Mouse (Mus musculus): Measurements from ENCODE around the gene Bmp2k. TPM values are rescaled to one million over a fixed set of nuclear protein-coding genes. Genes with fewer than 3 reads are reported as not detected.

Bmp2k gene
- polyA plus RNA-seq, 1 experiment from 2014 or later = 8.3 TPM

- H3K9me3 ChIP-seq (ENCODE audit: control insufficient read depth, low read length) = no peaks in the 10 kb centered on the region
- 88% methylated on average over 10 of the region's 10 CpGs for WGBS
- H3K9ac ChIP-seq (ENCODE audit: low read length) = no peak overlapping the region
- no peak overlapping the region for H3K4me3 ChIP-seq (ENCODE audit: control insufficient read depth in 1 of 2, insufficient read depth in 1 of 2, low read depth in 1 of 2, low read length in 2 of 2)
- H3K4me2 ChIP-seq (ENCODE audit: low read length) = no peak overlapping the region
- H3K27ac ChIP-seq (replicated peaks in 1 of 2; ENCODE audit: control insufficient read depth in 1 of 2, insufficient read depth in 1 of 2, low read depth in 2 of 2, low read length in 2 of 2) = no peak overlapping the region
- peaks cover 0 to 9% of the 10 kb centered on the region in 2 experiments; a peak in 1 of 4 replicates for H3K4me1 ChIP-seq (ENCODE audit: control insufficient read depth in 2 of 2, insufficient read depth in 2 of 2, low read length in 2 of 2)
- H3K27me3 ChIP-seq (ENCODE audit: control insufficient read depth, insufficient read depth, low read length) = no peaks in the 10 kb centered on the region
- H3K36me3 ChIP-seq (ENCODE audit: control insufficient read depth, insufficient read depth, low read length) = no peaks in the 10 kb centered on the region
- no peak for ATAC-seq (ENCODE audit: insufficient number of reproducible peaks, insufficient read depth, low FRiP score, low read depth)
Observed at GRCm38 (mm10) chr5:96954466-96955027, 42.9 kb upstream of the Bmp2k start.

- Histone ChIP-seq H3K27me3 (ENCODE audit: control insufficient read depth, insufficient read depth, low read length) (no peaks in the 10 kb centered on the region), H3K4me1 (ENCODE audit: control insufficient read depth in 2 of 2, insufficient read depth in 2 of 2, low read length in 2 of 2) (peaks cover 0 to 3% of the 10 kb centered on the region in 2 experiments; a peak in 1 of 4 replicates), H3K4me3 (ENCODE audit: control insufficient read depth in 1 of 2, insufficient read depth in 1 of 2, low read depth in 1 of 2, low read length in 2 of 2) (no peak overlapping the region), H3K27ac (replicated peaks in 1 of 2; ENCODE audit: control insufficient read depth in 1 of 2, insufficient read depth in 1 of 2, low read depth in 2 of 2, low read length in 2 of 2) (no peak overlapping the region), H3K36me3 (ENCODE audit: control insufficient read depth, insufficient read depth, low read length) (no peaks in the 10 kb centered on the region), H3K9ac (ENCODE audit: low read length) (no peak overlapping the region), H3K9me3 (ENCODE audit: control insufficient read depth, low read length) (no peaks in the 10 kb centered on the region), H3K4me2 (ENCODE audit: low read length) (no peak overlapping the region)
- 55% methylated on average over 3 of the region's 3 CpGs for WGBS
- ATAC-seq (ENCODE audit: insufficient number of reproducible peaks, insufficient read depth, low FRiP score, low read depth) = no peak
Observed at GRCm38 (mm10) chr5:96956926-96957325, 40.6 kb upstream of the Bmp2k start.

- H3K27ac ChIP-seq (replicated peaks in 1 of 2; ENCODE audit: control insufficient read depth in 1 of 2, insufficient read depth in 1 of 2, low read depth in 2 of 2, low read length in 2 of 2) = no peak overlapping the region
- H3K4me3 ChIP-seq (ENCODE audit: control insufficient read depth in 1 of 2, insufficient read depth in 1 of 2, low read depth in 1 of 2, low read length in 2 of 2) = no peak overlapping the region
- ATAC-seq (ENCODE audit: insufficient number of reproducible peaks, insufficient read depth, low FRiP score, low read depth) = no peak
- no peak overlapping the region for H3K4me2 ChIP-seq (ENCODE audit: low read length)
- peaks cover 3 to 5% of the 10 kb centered on the region in 2 experiments; a peak in 3 of 4 replicates for H3K4me1 ChIP-seq (ENCODE audit: control insufficient read depth in 2 of 2, insufficient read depth in 2 of 2, low read length in 2 of 2)
- no peaks in the 10 kb centered on the region for H3K27me3 ChIP-seq (ENCODE audit: control insufficient read depth, insufficient read depth, low read length)
- H3K36me3 ChIP-seq (ENCODE audit: control insufficient read depth, insufficient read depth, low read length) = no peaks in the 10 kb centered on the region
- 75% methylated on average over 5 of the region's 5 CpGs for WGBS
- no peak overlapping the region for H3K9ac ChIP-seq (ENCODE audit: low read length)
- no peaks in the 10 kb centered on the region for H3K9me3 ChIP-seq (ENCODE audit: control insufficient read depth, low read length)
Observed at GRCm38 (mm10) chr5:96961122-96961521, 36.4 kb upstream of the Bmp2k start.

GRCm38 (mm10) chr5:96961852-96962251 is 35.6 kb upstream of the Bmp2k start:
- Histone ChIP-seq H3K27me3 (ENCODE audit: control insufficient read depth, insufficient read depth, low read length) (no peaks in the 10 kb centered on the region), H3K9me3 (ENCODE audit: control insufficient read depth, low read length) (no peaks in the 10 kb centered on the region), H3K4me1 (ENCODE audit: control insufficient read depth in 2 of 2, insufficient read depth in 2 of 2, low read length in 2 of 2) (peaks cover 3 to 5% of the 10 kb centered on the region in 2 experiments; a peak in 3 of 4 replicates), H3K36me3 (ENCODE audit: control insufficient read depth, insufficient read depth, low read length) (no peaks in the 10 kb centered on the region), H3K9ac (ENCODE audit: low read length) (no peak overlapping the region), H3K27ac (replicated peaks in 1 of 2; ENCODE audit: control insufficient read depth in 1 of 2, insufficient read depth in 1 of 2, low read depth in 2 of 2, low read length in 2 of 2) (no peak overlapping the region), H3K4me2 (ENCODE audit: low read length) (no peak overlapping the region), H3K4me3 (ENCODE audit: control insufficient read depth in 1 of 2, insufficient read depth in 1 of 2, low read depth in 1 of 2, low read length in 2 of 2) (no peak overlapping the region)
- no peak for ATAC-seq (ENCODE audit: insufficient number of reproducible peaks, insufficient read depth, low FRiP score, low read depth)

GRCm38 (mm10) chr5:96962252-96962933 is 35.1 kb upstream of the Bmp2k start:
- H3K4me2 ChIP-seq (ENCODE audit: low read length) = no peak overlapping the region
- H3K9me3 ChIP-seq (ENCODE audit: control insufficient read depth, low read length) = no peaks in the 10 kb centered on the region
- no peak overlapping the region for H3K4me3 ChIP-seq (ENCODE audit: control insufficient read depth in 1 of 2, insufficient read depth in 1 of 2, low read depth in 1 of 2, low read length in 2 of 2)
- no peak overlapping the region for H3K9ac ChIP-seq (ENCODE audit: low read length)
- H3K27ac ChIP-seq (replicated peaks in 1 of 2; ENCODE audit: control insufficient read depth in 1 of 2, insufficient read depth in 1 of 2, low read depth in 2 of 2, low read length in 2 of 2) = no peak overlapping the region
- H3K36me3 ChIP-seq (ENCODE audit: control insufficient read depth, insufficient read depth, low read length) = no peaks in the 10 kb centered on the region
- 72% methylated on average over 8 of the region's 8 CpGs for WGBS
- H3K4me1 ChIP-seq (ENCODE audit: control insufficient read depth in 2 of 2, insufficient read depth in 2 of 2, low read length in 2 of 2) = peaks cover 3 to 5% of the 10 kb centered on the region in 2 experiments; a peak in 3 of 4 replicates
- H3K27me3 ChIP-seq (ENCODE audit: control insufficient read depth, insufficient read depth, low read length) = no peaks in the 10 kb centered on the region
- ATAC-seq (ENCODE audit: insufficient number of reproducible peaks, insufficient read depth, low FRiP score, low read depth) = no peak

GRCm38 (mm10) chr5:96962934-96963301 is 34.6 kb upstream of the Bmp2k start:
- Histone ChIP-seq H3K36me3 (ENCODE audit: control insufficient read depth, insufficient read depth, low read length) (no peaks in the 10 kb centered on the region), H3K4me1 (ENCODE audit: control insufficient read depth in 2 of 2, insufficient read depth in 2 of 2, low read length in 2 of 2) (peaks cover 3 to 5% of the 10 kb centered on the region in 2 experiments; a peak in 3 of 4 replicates), H3K4me3 (ENCODE audit: control insufficient read depth in 1 of 2, insufficient read depth in 1 of 2, low read depth in 1 of 2, low read length in 2 of 2) (no peak overlapping the region), H3K9ac (ENCODE audit: low read length) (no peak overlapping the region), H3K27ac (replicated peaks in 1 of 2; ENCODE audit: control insufficient read depth in 1 of 2, insufficient read depth in 1 of 2, low read depth in 2 of 2, low read length in 2 of 2) (no peak overlapping the region), H3K9me3 (ENCODE audit: control insufficient read depth, low read length) (no peaks in the 10 kb centered on the region), H3K4me2 (ENCODE audit: low read length) (no peak overlapping the region), H3K27me3 (ENCODE audit: control insufficient read depth, insufficient read depth, low read length) (no peaks in the 10 kb centered on the region)
- ATAC-seq (ENCODE audit: insufficient number of reproducible peaks, insufficient read depth, low FRiP score, low read depth) = no peak
- 80% methylated on average over 6 of the region's 6 CpGs for WGBS

GRCm38 (mm10) chr5:96964062-96965028 is 33.1 kb upstream of the Bmp2k start:
- H3K9ac ChIP-seq (ENCODE audit: low read length) = peak overlapping the region; percentile 54; the same call in 1 of the 2 replicates
- peaks cover 3 to 5% of the 10 kb centered on the region in 2 experiments; a peak in 3 of 4 replicates for H3K4me1 ChIP-seq (ENCODE audit: control insufficient read depth in 2 of 2, insufficient read depth in 2 of 2, low read length in 2 of 2)
- no peaks in the 10 kb centered on the region for H3K27me3 ChIP-seq (ENCODE audit: control insufficient read depth, insufficient read depth, low read length)
- H3K27ac ChIP-seq (replicated peaks in 1 of 2; ENCODE audit: control insufficient read depth in 1 of 2, insufficient read depth in 1 of 2, low read depth in 2 of 2, low read length in 2 of 2) = no peak overlapping the region
- no peaks in the 10 kb centered on the region for H3K36me3 ChIP-seq (ENCODE audit: control insufficient read depth, insufficient read depth, low read length)
- no peaks in the 10 kb centered on the region for H3K9me3 ChIP-seq (ENCODE audit: control insufficient read depth, low read length)
- peak overlapping the region; percentile 66 for H3K4me2 ChIP-seq (ENCODE audit: low read length)
- 5% methylated on average over 14 of the region's 14 CpGs for WGBS
- no peak for ATAC-seq (ENCODE audit: insufficient number of reproducible peaks, insufficient read depth, low FRiP score, low read depth)
- H3K4me3 ChIP-seq (ENCODE audit: control insufficient read depth in 1 of 2, insufficient read depth in 1 of 2, low read depth in 1 of 2, low read length in 2 of 2) = peak overlapping the region; percentile 23 to 26
